Mouse (Mus musculus) gastrocnemius, adult 8-10 months (tissue): Measurements from ENCODE around the gene Manba. TPM values are rescaled to one million over a fixed set of nuclear protein-coding genes. Genes with fewer than 3 reads are reported as not detected.
"Not testable (repeated sequence)": the region's sequence is repeated elsewhere in the genome, so short reads cannot be mapped to it uniquely, and the experiment has no call there.

Source experiments
- DNase-seq, 2 experiments: peaks; one replicate each; pipeline ENCODE4 v3.0.0; 2022; ENCODE audit warnings: low spot score in 2 of 2
- total RNA-seq, 4 experiments: library from RNA; stranded (reverse); gene quantifications; 2 replicates each; pipeline ENCODE4 v1.2.4; 2022

The Manba gene
- total RNA-seq, 4 experiments from 2014 or later = 3.0 to 3.6 (median 3.4) TPM

GRCm38 (mm10) chr3:135524900-135525299 lies 39.5 kb downstream of the Manba start:
- DNase-seq = not testable (repeated sequence)

DNA sequence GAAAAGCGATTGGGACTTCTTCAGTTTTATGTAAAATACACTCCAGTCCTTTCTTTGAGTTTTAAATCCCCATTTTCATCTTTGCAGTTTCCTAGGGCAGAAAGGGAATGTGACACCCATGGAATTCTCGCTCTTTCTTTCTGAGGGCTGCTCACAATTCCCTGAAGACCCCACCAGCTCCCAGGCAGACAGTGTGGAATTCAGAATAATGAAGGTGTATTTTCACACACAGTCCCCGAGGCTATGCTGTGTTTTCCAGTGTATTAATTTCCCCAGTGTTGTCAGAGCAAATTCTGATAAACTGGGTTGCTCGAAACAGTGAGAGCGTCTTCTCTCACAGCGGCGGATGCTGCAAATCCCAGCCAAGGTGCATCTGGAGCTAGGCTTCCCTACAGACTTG lies 44.3 kb downstream of the Manba start:
- DNase-seq = no peak

GRCm38 (mm10) chr3:135531762-135532161 lies 46.4 kb downstream of the Manba start:
- no peak for DNase-seq

DNA sequence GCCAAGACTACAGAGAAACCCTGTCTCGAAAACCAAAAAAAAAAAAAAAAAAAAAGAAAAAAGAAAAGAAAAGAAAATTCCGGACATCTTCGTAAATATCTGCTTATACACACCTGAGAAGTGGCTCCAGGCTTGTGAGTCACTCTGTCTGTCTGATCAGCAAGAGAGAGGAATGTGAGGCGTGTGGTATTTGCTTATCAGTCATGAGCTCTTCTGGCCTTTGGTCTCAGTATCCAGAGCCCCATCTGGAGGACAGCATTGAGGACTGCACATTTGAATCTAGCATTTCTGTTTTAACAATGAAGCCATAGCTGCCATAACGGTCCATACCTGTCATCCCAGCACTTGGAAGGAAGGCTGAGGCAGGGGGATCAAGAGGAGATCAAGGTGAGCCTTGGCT lies 48.7 kb downstream of the Manba start:
- DNase-seq = no peak

- no peak for DNase-seq
Measured at GRCm38 (mm10) chr3:135546212-135546923, 61.0 kb downstream of the Manba start.

DNA sequence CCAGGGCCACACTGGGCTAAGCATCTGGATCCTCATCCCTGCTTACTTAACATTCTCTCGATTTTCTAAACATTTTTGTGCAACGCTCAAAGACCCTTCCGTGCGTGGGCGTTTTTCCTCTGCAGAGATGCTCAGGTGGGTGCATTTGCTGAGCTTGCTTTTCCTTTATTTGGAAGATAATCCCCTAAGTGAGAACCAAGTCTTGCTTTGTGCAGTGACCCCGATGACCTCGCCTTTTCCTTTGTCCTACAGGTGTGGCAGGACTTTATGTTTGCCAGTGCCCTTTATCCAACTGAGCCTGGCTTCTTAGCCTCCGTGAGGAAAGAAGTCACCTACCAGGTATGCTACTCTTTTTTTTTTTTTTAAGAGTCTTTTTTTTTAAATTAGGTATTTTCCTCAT lies 61.9 kb downstream of the Manba start:
- DNase-seq = no peak

- no peak for DNase-seq
Measured at GRCm38 (mm10) chr3:135552874-135553273, 67.5 kb downstream of the Manba start.

DNA sequence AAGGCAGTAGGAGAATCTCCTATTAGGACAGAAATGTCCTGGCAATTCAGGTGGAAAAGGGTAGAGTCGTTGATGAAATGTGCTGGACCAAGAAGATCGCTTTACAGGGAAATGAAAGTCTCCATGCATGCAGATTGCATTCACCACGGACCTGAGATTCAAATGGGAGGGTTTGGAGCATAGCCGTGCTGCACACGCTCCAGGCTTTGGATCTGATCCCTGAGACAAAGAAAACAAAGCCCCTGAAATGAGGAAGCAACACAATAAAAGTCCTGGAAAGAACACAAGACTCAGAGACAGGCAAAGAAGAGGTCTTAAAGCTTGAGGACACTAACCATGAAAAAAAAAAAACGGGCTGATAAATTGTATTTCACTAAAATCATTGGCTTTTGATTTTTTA lies 69.8 kb downstream of the Manba start:
- no peak for DNase-seq

DNA sequence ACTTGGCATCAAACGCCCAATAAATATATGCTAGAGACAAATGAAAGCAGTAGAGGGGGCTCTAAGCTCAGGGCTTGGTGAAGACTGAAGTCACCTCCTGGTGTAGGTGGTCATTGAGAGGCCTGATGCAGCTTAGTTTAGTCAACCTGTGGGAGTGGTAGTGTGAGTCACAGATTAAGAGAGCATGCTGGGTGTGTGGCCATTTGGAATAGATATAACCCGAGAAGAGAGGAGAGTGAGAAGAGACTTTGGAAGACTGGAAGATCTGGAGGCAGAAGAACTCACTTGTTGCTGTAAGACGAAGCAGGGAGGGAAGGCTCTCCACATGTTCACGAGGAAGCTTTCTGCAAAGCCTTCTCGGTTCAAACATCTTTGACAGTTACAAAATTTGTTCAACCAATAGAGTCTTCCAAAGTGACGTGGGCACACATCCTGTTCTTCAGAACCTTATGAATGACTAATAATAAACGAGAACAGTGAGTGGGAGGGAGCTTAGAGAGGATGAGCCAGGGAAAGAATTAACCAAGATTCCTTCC lies 70.7 kb downstream of the Manba start:
- DNase-seq = no peak

DNA sequence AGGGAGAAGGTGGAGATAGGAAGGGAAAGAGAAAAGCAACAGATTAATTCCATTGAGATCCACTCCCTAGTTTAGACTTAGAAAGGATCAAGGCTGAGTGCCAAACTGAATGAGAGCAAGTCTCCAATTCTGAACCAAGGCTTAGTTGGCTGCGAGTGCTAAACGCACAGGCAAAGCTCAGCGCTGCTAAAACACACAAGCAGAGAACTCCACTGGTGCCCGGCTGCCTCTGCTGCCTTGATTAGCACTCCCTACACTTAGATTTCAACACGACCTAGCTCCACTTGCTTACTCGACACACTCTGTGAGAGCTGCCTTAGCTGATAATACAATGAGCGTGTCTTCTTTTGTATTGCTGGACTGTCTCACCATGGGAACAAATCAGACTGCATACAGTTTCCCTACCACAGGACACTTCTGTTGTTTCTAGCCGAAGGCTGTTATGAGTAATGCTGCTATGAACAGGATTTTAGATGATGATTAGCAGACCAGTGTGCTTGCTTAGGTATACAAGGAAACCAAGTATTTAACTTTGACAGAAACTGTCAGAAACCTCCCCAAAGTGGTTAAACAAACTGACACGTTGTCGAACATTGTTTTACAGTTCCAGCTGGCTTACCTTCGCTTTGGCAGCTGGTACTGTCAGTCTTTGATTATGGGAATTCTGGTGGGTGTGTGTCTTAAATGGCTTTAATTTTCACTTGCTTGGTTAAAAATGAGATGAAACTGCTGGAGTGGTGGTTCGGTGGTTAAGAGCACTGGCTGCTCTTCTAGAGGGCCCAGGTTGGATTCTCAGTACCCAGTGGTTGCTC lies 71.6 kb downstream of the Manba start:
- no peak for DNase-seq

DNA sequence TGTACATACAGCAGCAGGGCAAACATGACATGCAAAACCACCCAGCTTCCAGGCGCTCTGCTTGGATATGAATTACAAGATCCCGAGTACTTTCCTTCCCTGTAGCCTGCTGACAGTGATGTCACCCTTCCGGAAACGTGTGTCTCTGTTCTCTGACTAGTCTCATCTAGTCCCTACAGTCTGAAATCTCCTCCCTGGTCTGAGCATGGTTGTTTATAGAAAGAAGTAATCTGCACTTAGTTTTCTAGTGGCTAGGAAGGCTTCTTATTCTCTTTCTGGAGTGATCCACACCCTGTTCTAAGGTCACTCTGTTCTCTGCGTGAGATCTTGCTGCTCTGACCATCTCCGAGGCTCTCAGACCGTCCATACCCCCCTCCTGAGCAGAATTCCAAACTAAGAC lies 76.6 kb downstream of the Manba start:
- no peak for DNase-seq

DNA sequence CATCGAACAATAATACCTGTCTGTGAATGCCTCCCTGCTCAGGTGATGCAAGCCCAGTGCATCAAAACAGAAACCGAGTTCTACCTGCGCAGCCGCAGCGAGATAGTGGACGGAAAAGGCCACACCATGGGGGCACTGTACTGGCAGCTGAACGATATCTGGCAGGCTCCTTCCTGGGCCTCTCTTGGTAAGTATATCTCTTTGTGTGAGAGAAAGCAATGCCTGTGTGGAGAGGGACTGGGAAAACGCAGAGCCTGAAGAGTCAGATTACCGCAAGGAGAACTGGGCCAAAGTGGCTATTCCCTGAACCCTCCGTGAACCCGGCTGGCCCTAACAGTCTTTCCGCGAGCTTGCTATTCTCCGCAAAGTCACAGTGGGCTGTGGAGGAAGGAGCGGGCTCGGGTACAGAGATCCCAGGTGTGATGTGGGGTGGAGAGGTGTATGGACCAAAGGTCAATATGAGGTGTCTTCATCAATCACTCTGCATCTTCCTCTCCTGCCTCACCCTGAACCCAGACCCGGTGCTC lies 77.8 kb downstream of the Manba start:
- no peak for DNase-seq

DNA sequence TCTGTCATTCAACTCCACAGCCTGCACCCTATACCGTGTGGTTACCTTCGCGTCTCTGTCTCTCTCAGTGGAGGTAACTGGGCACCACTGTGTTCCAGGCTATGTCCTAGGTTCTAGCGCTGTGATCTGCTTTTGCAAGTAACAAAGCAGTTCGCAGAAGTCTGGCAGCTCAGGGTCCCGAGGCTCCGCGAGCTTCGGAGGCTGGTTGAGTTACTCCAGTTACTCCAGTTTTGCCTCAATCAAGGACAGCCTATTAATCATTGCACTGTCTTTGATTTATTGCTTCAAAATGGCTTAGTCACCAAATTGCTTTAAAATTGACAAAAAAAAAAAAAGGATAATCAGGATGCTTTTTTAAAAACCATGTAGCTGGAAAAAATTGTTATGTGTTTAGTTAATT lies 79.3 kb downstream of the Manba start:
- no peak for DNase-seq

GRCm38 (mm10) chr3:135565306-135565705 lies 79.9 kb downstream of the Manba start:
- DNase-seq = no peak

- DNase-seq = no peak
Measured at GRCm38 (mm10) chr3:135567888-135568287, 82.5 kb downstream of the Manba start.

DNA sequence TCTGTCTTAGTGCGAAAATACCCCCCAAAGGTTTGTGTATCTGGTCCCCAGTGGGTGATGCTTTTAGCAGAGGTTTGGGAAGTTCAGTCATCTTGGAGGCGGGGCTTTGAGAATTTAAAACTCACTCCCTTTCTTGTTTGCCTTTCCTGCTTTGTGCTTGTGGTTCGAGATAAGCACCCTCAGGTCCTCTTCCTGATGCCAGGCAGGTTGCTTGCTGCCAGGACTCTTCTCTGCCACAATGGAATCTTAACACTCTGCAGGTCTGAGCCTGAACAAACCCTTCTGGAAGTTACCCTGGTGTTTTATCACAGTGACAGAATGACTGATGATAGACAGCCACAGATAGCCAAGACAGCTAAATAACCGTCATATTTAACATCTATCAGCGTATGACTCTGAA lies 83.2 kb downstream of the Manba start:
- no peak for DNase-seq

DNA sequence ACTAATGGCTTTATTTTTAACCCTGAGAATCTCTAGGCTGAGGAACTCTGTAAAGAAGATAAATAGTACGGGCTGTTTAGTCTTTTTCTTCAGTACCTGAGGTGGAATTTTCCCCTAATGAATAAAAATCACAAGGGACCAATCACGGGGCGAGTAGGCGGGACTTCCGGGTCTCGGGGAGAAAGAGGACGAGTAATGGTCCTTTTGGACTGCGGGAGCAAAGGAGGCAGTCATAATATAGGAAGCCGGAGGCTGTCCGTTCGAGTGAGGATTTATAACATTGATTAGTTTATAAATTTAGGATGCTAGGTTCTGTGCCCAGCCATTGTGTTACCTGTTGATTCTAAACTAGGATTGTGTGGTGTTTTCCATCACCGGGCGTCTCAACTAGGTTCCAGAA lies 86.1 kb downstream of the Manba start:
- DNase-seq = no peak

DNA sequence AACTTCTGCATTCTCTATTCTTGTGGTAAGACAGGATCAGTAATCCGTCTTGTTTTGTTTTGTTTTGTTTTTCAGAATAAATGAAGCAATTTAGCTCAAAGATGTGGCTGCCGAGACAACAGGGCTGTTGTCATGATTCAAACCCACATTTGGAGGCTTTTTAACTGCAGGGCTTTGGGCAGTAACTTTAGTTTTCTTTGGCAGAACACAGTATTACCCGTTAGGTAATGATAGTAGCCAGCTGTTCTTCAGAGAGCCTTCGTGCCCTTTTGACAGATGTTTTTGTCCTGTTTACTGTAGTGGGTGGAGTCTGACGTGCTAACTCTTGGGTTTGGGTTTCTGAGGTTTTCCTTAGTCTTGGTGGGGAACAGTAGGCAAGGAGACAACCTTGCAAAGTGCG lies 87.6 kb downstream of the Manba start:
- no peak for DNase-seq

- no peak for DNase-seq
Measured at GRCm38 (mm10) chr3:135575126-135575525, 89.7 kb downstream of the Manba start.

- DNase-seq = no peak
Measured at GRCm38 (mm10) chr3:135578588-135579140, 93.3 kb downstream of the Manba start.

DNA sequence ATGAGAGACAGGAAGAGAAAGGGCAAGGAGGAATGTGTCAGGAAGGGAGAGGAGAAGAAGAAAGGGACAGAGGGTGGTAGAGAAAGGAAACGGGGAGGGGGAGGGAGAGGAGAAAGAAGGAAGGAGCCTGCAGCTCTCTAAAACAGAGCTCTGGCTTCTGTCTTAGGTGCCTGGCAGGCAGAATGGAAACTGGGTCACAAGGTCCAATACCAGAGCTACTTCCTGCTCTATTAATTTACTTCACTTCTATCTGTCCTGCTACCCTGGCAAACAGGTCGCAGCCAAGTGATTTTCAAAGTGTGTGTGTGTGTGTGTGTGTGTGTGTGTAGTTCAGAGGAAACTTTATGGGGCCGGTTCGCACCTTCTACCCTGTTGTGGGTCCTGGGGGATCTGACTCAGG lies 93.8 kb downstream of the Manba start:
- no peak for DNase-seq
